Comparison of ENCODE assay signal across 8 mouse cellular contexts in the genomic region with DNA sequence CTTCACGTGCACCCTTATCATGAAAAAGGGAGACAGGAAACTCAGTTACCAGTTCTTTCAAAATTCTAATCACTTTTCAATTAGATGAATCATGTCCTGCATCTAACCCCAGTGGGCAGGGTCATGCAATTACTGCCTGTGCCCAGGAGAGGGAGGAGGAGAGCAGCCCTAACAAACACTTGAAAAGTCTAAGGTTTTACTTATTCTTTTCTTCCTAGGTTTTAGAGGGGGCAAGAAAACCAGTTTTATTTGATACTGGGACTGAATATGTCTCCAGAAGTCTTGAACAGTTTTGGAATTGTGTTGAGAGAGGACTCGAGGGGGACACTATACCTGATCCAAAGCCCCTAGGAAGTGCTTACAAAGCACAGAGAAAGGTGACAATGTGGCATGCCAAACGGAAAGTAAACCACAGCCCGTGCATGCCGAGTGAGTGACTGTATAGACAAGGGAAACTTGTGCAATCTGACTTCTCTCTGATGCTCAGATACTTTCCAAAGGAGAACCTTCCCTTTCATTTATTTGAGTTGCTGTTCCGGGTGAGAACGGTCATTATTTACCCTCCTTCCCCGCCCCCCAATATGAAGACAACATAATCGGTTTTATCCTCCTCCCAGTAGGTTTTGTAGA.
DNase-seq lines count a peak whose midpoint lies in the region; ATAC-seq and TF ChIP-seq lines count a peak whose summit lies in the region.

No protein-coding gene starts in this region.

- peak; percentile 18 to 43 (median 35); a peak in 4 of 6 replicates for TF ChIP-seq CTCF in MEL (IDR thresholded peaks at IDR 0.05 in 2 of 3, conservative IDR thresholded peaks at IDR 0.05 in 1 of 3; ENCODE audit: control insufficient read depth in 1 of 3, insufficient read depth in 1 of 3, low read depth in 2 of 3, low read length in 3 of 3, poor library complexity in 1 of 3, severe bottlenecking in 1 of 3)

- no peak for ATAC-seq in hindbrain, embryonic 14.5 days (ENCODE audit: low FRiP score)
- no peak for ATAC-seq in cerebellum, adult (ENCODE audit: insufficient number of reproducible peaks, low FRiP score, low TSS enrichment)

- H3K27ac ChIP-seq in hindbrain, embryonic 14.5 days = no peak overlapping the region
- H3K27ac ChIP-seq in hindbrain, embryonic 10.5 days = no peak overlapping the region
- H3K27ac ChIP-seq in MEL (ENCODE audit: control insufficient read depth, low read depth, low read length) = no peak overlapping the region

- H3K9ac ChIP-seq in hindbrain, embryonic 14.5 days = no peak overlapping the region
- H3K9ac ChIP-seq in MEL (ENCODE audit: control insufficient read depth, low read depth, low read length, poor library complexity, severe bottlenecking) = no peak overlapping the region

- no peaks in the 10 kb centered on the region for H3K36me3 ChIP-seq in hindbrain, embryonic 14.5 days (replicated peaks; ENCODE audit: control insufficient read depth, insufficient read depth)
- no peaks in the 10 kb centered on the region for H3K36me3 ChIP-seq in hindbrain, embryonic 10.5 days
- H3K36me3 ChIP-seq in MEL (ENCODE audit: control insufficient read depth in 1 of 2, insufficient read depth in 2 of 2, low read length in 2 of 2) = no peaks in the 10 kb centered on the region

- DNase-seq in hindbrain, embryonic 14.5 days (ENCODE audit: low spot score) = peak; percentile 41
- no peak for DNase-seq in hindbrain, embryonic 10.5 days (ENCODE audit: low spot score)
- peak; percentile 14 for DNase-seq in MEL (ENCODE audit: low read depth, low spot score)
- peak; percentile 58 for DNase-seq in embryo, embryonic 11 days
- peak; percentile 20 for DNase-seq in kidney, postnatal 14 days
- DNase-seq in retina, postnatal 1 day = peak; percentile 26
- no peak for DNase-seq in left cerebral cortex, postnatal 25 days (ENCODE audit: low spot score in 2 of 2)

- H3K4me2 ChIP-seq in hindbrain, embryonic 14.5 days (replicated peaks) = no peak overlapping the region

- H3K27me3 ChIP-seq in hindbrain, embryonic 14.5 days (ENCODE audit: control insufficient read depth, insufficient read depth, low read length) = no peaks in the 10 kb centered on the region
- H3K27me3 ChIP-seq in hindbrain, embryonic 10.5 days (ENCODE audit: insufficient read depth, poor library complexity, severe bottlenecking) = no peaks in the 10 kb centered on the region; the same call in 1 of the 2 replicates
- H3K27me3 ChIP-seq in MEL (ENCODE audit: control insufficient read depth in 1 of 2, insufficient read depth in 2 of 2, low read length in 2 of 2) = no peaks in the 10 kb centered on the region

- WGBS in hindbrain, embryonic 14.5 days = 59% methylated on average over 9 of the region's 9 CpGs
- WGBS in hindbrain, embryonic 10.5 days = 56% methylated on average over 9 of the region's 9 CpGs

- intact Hi-C loops in left cerebral cortex, postnatal 25 days (cut with DNase I) = loop anchor here (2.0 kb wide), 1 partner anchor 126 kb away; no protein-coding TSS in a partner anchor

- H3K9me3 ChIP-seq in hindbrain, embryonic 14.5 days (ENCODE audit: control insufficient read depth, low read length) = no peaks in the 10 kb centered on the region
- H3K9me3 ChIP-seq in hindbrain, embryonic 10.5 days = no peaks in the 10 kb centered on the region
- no peaks in the 10 kb centered on the region for H3K9me3 ChIP-seq in MEL (replicated peaks; ENCODE audit: insufficient read depth, low read length)

- no peaks in the 10 kb centered on the region for H3K79me2 ChIP-seq in MEL (ENCODE audit: control insufficient read depth, insufficient read depth, low read length, poor library complexity)

- no peak for TF ChIP-seq EP300 in MEL (IDR thresholded peaks at IDR 0.05; ENCODE audit: low read depth in 1 of 2, low read length in 2 of 2)

- H3K4me3 ChIP-seq in hindbrain, embryonic 14.5 days (replicated peaks; ENCODE audit: low read length) = no peak overlapping the region
- H3K4me3 ChIP-seq in hindbrain, embryonic 10.5 days = no peak overlapping the region
- no peak overlapping the region; a peak in 1 of 4 replicates for H3K4me3 ChIP-seq in MEL (ENCODE audit: control insufficient read depth in 1 of 2, insufficient read depth in 1 of 2, low read depth in 2 of 2, low read length in 2 of 2)

- H3K4me1 ChIP-seq in hindbrain, embryonic 14.5 days (replicated peaks; ENCODE audit: control insufficient read depth, insufficient read depth, low read length) = peaks cover 8% of the 10 kb centered on the region; the same call in 1 of the 2 replicates
- peaks cover 7% of the 10 kb centered on the region for H3K4me1 ChIP-seq in hindbrain, embryonic 10.5 days (replicated peaks)
- H3K4me1 ChIP-seq in MEL (ENCODE audit: control insufficient read depth in 1 of 2, insufficient read depth in 2 of 2, low read length in 2 of 2) = no peaks in the 10 kb centered on the region

- TF ChIP-seq POLR2A in MEL (IDR thresholded peaks at IDR 0.05; ENCODE audit: control insufficient read depth in 1 of 2, insufficient read depth in 1 of 2, low read depth in 1 of 2, low read length in 2 of 2, poor library complexity in 1 of 2) = no peak

- peak; percentile 40 for TF ChIP-seq RAD21 in MEL (IDR thresholded peaks at IDR 0.05; ENCODE audit: low read depth, low read length)

TF ChIP-seq in MEL, 35 proteins besides CTCF, POLR2A, EP300 and RAD21:
- TF ChIP-seq SIN3A (IDR thresholded peaks at IDR 0.05; ENCODE audit: low read length) = no peak
- TF ChIP-seq UBTF (IDR thresholded peaks at IDR 0.05; ENCODE audit: borderline replicate concordance, insufficient read depth, low read depth, low read length) = no peak
- no peak for TF ChIP-seq MAZ (IDR thresholded peaks at IDR 0.05; ENCODE audit: low read depth, low read length)
- TF ChIP-seq SMC3 (IDR thresholded peaks at IDR 0.05; ENCODE audit: low read depth, low read length) = peak; percentile 57
- no peak for TF ChIP-seq HCFC1 (IDR thresholded peaks at IDR 0.05; ENCODE audit: low read depth, low read length)
- no peak for TF ChIP-seq TAL1 (IDR thresholded peaks at IDR 0.05; ENCODE audit: low read length)
- 0 out of 2 replicates have a peak, but pooled peaks have one; percentile 8 for TF ChIP-seq ZC3H11A (IDR thresholded peaks at IDR 0.05; ENCODE audit: low read depth, low read length)
- no peak for TF ChIP-seq JUND (IDR thresholded peaks at IDR 0.05; ENCODE audit: low read depth, low read length)

Comparison
In these comparisons a context has a peak if more than half of its experiments do, and no peak if none do; other contexts are left out.
1. DNase-seq: peak in hindbrain, embryonic 14.5 days (single experiment), MEL (single experiment), embryo, embryonic 11 days (single experiment), kidney, postnatal 14 days (single experiment) and retina, postnatal 1 day (single experiment); none in hindbrain, embryonic 10.5 days (single experiment) and left cerebral cortex, postnatal 25 days (0 of 2).